Mouse (Mus musculus) layer of hippocampus, adult 9-11 months (tissue): ENCODE measurements around the gene Vegfb.
A peak's percentile ranks its signal among the peaks of the same experiment; 100 is the strongest.
"Not testable (repeated sequence)": the region's sequence is repeated elsewhere in the genome, so short reads cannot be mapped to it uniquely, and the experiment has no call there.

Source experiments
- DNase-seq: peaks from one replicate; pipeline ENCODE4 v3.0.0; 2022

Vegfb gene

GRCm38 (mm10) chr19:6991166-6991565 is 3.7 kb upstream of the Vegfb start:
- not testable (repeated sequence) for DNase-seq

- no peak for DNase-seq
These were observed 3.3 kb upstream of the Vegfb start for GRCm38 (mm10) chr19:6990712-6991111.

GRCm38 (mm10) chr19:6989251-6989650 is 1.8 kb upstream of the Vegfb start:
- no peak for DNase-seq

GRCm38 (mm10) chr19:6987904-6988285 is 444 bp upstream of the Vegfb start:
- DNase-seq = no peak

DNA sequence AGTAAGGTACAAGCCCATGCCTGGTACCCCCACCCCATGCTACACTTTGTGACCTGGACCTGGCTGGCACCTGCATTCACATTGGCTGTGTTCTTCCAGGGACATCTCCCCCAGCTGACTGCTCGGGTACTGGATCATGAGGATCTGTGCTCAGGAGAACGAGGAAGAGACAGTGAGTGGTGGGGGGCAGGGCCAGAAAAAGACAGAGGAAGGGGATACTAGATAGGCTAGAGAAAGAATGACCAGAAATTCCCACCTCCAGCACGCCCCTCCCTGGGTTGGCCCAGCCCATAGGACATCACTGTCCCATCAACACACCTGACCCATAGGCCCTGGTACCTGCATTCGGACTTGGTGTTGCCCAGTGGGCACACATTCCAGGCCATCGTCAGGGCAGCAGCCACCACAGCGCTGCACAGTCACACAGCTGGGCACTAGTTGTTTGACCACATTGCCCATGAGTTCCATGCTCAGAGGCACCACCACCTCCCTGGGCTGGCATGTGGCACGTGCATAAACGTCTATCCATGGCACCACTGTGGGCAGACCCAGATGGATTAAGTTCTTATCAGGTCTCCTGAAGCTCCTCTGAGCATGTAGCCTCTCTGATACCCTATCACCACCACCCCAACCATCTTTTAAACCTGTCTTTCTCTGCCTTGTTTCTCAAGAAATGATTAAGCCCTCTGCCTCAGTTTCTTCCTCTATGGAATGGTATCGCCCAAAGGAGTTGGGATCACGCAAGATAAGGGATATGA is 1.3 kb downstream of the Vegfb start:
- DNase-seq = no peak

GRCm38 (mm10) chr19:6985300-6985699 is 2.2 kb downstream of the Vegfb start:
- no peak for DNase-seq

GRCm38 (mm10) chr19:6983621-6984020 is 3.8 kb downstream of the Vegfb start:
- no peak for DNase-seq

DNA sequence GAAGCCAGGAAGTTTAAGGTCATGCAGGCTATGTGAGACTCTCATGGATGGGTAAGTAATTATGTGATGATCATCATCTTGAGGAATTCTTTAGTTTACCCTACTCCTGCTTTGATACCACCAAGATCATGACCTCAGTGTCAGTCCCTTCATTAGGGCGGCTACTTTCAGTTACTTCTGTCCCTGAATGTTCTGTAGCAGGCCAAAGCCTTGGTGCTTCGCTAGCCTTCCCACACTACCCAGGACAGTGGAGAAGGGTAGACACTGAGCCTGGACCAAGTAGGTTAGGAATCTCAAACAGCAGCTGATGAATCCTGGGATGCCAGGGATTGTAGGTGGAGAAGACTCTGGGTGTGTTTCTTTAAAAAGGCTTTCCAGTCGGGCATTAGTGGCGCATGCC is 6.0 kb downstream of the Vegfb start:
- no peak for DNase-seq

- DNase-seq = peak; percentile 99
These were observed 6.9 kb downstream of the Vegfb start, which contains the start of gene Fkbp2 for GRCm38 (mm10) chr19:6980381-6981093. TSS of gene Fkbp2 (minus strand) at chr19:6980501.

DNA sequence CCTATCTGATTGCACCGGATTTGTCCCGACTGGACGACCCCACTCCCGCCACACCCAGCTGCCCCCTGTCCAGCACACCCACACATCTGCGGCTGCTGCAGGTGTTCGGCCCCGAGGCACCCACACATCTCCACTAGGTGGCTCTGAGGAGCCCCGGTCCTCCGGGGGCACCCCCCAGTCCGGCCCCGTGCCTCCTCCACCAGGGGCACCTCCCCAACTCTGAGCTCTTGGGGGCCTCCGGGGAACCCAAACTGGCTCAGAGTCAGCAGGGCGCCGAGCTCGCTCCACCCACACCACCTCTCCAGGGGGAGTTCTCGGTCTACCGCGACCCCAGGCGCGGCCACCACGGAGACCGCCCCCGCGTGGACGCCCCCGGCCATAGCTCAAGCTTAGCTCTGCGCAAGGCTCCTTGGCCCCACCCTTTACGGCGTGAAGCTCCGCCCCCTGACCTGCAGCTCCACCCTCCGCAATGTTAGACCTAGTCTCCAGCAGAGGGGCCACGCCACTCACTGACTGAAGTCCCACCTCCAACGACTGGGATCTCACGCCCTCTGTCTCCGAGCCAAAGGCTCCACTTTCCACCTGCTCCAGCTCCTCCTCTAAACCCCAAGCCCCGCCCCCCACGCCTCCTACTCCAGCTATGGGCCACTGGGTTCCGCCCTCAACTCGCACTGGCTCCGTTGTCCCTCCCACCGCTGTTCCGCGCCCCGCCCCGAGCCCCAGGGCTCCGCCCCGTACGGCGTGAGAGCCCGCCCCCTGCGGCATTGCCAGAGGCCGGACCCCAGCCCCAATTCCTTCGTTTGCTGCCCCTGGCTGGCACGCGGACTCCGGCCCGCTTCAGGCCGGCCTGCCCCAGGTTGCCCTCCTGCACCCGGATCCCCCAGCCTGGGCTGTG is 7.7 kb downstream of the Vegfb start:
- peak; percentile 100 for DNase-seq

- DNase-seq = peak; percentile 78
These were observed 8.4 kb downstream of the Vegfb start for GRCm38 (mm10) chr19:6979001-6979479.

- DNase-seq = no peak
These were observed 8.8 kb downstream of the Vegfb start for GRCm38 (mm10) chr19:6978639-6978974.

- no peak for DNase-seq
These were observed 9.5 kb downstream of the Vegfb start for GRCm38 (mm10) chr19:6977759-6978638.

DNA sequence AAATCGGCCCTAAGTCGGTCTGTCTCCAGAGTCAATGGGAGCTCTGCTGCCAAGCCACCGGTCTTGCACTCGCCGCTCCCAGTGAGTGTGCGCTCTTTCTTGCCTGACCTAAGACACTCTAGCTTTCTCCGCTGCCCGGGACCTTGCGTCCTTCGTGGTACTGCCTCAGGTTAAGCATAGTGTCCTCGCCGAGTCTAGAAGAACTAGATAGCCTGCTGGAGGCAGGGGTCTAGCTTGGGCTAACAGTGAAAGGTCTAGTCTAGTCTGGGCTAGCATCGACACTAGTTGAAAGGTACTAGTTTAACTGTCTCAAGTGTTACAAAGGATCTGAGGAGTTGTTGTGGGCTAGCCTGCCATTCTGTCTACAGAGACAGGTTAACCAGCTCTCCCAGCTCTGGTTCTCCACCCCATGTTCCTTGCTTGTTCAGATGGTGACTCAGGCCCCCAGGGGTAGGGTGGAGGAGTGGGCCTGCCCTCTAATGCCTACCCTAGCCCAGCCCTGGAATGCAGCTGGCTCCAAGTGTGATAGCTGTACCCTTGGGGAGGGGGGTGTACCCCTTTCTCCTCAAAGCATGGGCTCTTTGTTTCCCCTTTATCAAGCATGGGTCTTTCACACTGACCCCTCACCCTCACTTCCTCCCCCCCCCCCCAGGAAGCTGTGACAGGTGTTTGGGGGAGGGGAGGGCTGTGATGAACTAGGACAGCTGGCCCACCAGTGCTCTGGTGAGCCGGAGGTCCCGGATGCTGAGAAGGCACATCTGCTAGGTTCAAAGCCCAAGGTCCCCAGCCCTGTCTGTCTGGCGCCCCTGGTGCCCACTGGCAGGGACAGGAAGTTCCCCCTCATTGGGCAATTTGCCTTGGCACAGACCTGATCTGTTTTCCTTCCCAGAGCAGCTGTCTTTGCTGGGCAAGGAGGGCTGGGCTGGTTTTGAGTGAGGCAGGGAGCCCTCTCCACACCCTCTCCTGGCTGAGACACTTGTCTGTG is 11.6 kb downstream of the Vegfb start, which contains the start of gene Plcb3:
Plcb3 (minus strand) TSS at position 934 of the 985 bp plus-strand sequence.
- peak; percentile 82 for DNase-seq

- peak; percentile 74 for DNase-seq
These were observed 12.9 kb downstream of the Vegfb start, which contains the start of gene Ppp1r14b for GRCm38 (mm10) chr19:6974211-6975205. TSS of gene Ppp1r14b (plus strand) at chr19:6974968.

DNA sequence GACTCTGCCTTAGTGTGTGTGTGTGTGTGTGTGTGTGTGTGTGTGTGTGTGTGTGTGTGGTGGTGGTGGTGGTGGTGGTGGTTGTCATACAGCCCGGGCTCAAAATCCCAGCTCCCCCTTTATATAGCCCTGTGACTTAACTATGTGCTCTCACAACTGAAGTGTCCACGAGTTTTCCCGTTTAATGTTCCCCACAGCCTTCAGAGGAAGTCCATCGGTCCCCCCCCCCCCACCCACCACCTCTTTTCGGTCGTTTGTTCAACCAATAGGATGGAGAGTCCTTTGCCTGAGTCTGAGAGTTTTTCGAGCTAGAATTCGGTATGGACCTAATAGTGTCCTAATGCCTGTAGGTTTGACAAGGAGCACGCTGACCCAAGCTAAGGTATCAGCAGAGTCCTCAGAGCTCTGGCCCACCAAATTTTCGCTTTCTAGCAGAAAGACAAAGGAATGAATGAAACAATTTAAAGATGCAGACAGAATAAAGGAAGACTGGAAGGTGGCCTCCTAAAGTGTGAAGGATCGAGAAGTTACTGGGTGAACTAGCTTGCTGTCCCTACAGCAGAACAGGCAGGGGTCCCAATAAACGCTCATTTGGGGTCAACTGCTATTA is 13.8 kb downstream of the Vegfb start:
- DNase-seq = no peak

- no peak for DNase-seq
These were observed 15.1 kb downstream of the Vegfb start for GRCm38 (mm10) chr19:6972247-6972917.

- DNase-seq = no peak
These were observed 15.8 kb downstream of the Vegfb start for GRCm38 (mm10) chr19:6971644-6972043.
